Mouse (Mus musculus) urinary bladder, postnatal 10 days (tissue): ENCODE data around the gene Cacng8.

ENCODE experiments used
- DNase-seq: peaks from one replicate; pipeline ENCODE4 v3.0.0; 2022; ENCODE audit warnings: low spot score

Gene Cacng8

GRCm38 (mm10) chr7:3390413-3391080 lies at the start of gene Cacng8:
TSS of gene Cacng8 (plus strand) at chr7:3390683.
- no peak for DNase-seq

DNA sequence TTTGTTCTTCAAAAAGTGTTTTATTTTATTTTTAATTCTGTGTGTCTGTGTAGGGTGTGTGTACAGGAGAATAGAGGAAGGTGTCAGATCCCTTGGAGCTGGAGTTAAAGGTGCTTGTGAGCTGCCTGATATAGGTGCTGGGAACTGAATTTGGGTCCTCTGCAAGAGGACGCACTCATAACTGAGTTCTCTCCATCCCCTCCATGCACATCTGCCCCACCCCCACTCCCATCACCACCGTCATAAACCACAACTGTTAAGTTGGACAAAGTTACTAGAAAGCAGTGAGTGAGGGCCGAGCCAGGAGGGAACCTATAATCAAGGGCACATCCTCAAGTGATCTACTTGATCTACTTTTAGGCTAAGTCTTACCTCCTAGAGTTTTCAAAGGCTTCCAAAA lies 46.6 kb upstream of the Cacng8 start:
- no peak for DNase-seq

DNA sequence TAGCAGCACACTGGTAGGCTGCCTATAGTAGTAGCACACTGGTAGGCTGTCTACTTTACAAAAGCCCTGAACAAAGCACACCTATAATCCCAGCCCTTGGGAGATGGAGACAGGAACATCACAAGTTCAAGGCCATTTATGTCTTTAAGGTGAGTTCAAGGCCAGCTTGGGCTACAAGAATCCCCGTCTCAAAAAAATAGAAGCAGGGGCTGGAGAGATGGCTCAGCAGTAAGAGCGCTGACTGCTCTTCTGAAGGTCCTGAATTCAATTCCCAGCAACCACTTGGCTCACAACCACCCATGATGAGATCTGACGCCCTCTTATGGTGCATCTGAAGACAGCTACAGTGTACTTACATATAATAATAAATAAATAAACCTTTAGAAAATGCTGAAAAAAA lies 45.2 kb upstream of the Cacng8 start:
- DNase-seq: no peak

DNA sequence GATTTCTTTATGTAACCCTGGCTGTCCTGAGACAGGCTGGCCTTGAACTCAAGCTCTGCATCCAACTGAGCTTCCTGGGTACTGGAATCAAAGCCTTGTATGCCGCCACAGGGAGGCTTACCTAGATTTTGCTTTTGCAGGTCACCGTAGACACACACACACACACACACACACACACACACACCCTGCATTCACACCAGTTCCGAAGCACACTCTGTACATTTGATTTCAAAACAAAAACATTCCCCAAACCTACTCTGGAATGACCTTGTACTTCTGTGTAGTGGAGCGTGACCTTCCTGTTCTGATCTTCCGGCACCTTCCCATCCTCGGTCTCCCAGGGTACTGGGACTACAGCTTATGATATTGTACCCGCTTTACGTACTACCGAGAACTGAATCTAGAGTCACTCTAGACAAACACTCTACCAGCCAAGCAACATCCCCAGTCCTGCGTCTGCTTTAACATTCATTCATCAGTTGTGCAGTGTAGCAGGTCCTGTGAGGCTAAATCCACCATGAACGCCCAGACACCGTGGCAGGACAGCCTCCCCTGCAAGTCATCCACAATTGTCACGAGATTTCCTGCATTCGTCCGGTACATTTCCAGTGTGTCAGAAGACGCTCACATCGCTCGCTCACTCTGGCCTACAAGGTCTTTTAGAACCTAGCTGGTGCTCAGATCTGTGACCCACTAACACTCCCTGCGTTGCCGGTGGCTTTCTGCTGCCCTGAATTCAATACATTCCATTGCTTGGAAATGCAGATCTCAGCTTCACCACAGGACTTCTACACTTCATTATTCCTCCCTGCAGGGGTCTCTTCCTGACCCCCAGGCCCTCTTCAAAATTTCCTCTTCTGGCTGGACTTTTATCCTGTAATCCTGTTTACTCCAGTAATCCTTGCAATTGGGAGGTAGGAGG lies 42.9 kb upstream of the Cacng8 start:
- DNase-seq: no peak

DNA sequence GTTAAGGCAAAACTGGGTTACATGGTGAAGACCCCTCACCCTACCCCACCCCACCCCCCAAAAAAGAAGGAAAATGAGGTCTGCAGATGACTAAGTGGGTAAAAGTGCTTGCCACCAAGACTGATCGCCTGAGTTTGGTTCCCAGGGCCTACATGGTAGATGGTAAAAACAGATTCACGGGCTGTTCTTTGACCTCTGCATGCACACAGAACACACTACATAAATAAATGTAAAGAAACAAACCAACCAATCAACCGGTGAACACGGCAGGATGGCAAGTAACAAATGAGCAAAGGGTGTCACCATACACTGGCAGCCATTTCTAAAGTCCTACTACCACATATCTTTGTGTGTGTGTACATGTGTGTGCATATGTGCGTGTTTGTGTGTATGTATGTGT lies 42.2 kb upstream of the Cacng8 start:
- no peak for DNase-seq

DNA sequence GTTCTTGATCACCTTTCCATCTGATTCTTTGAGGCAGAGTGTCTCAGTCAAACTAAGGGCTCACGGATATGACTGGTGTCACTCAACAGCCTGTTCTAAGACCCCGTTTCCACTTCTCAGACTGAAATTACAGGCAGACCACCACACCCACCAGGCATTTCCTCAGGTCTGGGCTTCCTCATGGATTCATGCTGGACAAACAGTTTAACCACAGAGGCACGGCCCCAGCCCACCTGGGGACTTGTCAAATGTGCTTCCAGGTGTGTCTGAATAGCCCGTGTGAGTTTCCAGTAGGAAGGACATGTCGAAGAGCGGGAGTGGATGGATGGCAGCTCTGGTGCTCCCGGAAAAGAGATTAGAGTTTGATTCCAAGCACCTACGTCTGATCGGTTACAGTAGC lies 40.7 kb upstream of the Cacng8 start:
- no peak for DNase-seq

DNA sequence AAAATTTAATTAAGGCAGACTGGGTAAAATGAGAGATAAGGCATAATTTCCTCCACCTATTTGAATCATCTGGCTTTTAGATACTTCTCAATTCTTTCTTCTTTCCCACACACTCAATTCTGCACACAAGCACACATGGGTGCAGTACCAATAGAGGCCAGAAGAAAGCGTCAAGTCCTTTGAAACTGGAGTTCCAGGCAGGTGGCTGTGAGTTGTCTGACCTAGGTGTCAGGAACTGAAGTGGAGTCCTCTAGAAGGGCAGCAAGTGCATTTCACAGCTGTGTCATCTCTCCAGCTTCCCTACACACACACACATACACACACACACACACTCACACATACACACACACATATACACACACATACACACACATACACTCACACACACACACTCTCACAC lies 38.9 kb upstream of the Cacng8 start:
- no peak for DNase-seq

DNA sequence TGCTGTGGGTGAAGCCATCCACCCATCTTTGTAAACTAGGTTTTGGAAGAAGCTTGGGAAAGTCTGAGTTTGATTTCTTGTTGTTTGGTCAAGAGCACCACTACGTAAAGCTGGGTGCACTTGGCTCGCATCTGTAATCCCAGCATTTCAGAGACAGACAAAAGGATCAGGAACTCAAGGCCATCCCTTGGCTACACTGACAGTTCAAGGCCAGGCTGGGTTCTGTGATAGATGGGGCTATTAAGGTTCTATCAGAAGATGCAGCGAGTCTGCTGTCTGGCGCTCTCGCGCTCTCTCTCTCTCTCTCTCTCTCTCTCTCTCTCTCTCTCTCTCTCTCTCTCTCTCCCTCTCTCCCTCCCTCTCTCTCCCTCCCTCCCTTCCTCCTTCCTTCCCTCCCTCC lies 35.6 kb upstream of the Cacng8 start:
- no peak for DNase-seq

GRCm38 (mm10) chr7:3360678-3361077 lies 29.8 kb upstream of the Cacng8 start:
- DNase-seq: no peak

- no peak for DNase-seq
These were observed 24.8 kb upstream of the Cacng8 start for GRCm38 (mm10) chr7:3365547-3366279.

DNA sequence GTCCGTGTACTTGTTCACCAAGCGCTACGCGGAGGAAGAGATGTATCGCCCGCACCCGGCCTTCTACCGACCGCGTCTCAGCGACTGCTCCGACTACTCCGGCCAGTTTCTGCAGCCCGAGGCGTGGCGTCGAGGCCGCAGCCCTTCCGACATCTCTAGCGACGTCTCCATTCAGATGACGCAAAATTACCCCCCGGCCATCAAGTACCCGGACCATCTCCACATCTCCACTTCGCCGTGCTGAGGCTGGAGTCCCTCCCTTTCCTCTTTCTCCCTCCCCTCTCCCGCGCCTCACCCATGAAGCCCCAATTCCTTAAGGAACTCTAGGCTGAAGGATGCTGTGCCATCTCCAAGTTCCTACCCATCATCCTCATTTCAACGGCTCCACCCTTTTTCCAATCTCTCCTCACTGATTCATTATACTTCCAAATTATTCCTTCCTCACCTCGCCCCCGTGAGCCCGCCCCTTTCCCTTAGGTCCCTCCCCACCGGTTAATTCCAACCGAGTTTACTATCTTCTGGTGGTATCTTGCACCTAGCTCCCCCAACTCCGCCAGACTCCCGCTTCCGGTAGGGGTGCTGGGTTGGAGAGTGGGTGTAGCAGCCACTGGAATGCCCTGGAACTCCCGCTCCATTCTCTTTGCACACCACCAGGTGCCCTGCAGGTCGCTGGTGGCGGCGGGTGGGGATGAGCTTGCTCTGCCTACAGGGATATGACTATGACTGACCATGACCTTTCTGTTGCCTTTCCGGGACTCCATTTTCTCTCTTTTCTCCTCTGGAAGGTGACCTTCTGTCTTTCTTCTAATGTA lies 23.6 kb upstream of the Cacng8 start:
- DNase-seq: no peak

- no peak for DNase-seq
These were observed 22.9 kb upstream of the Cacng8 start for GRCm38 (mm10) chr7:3367569-3367968.

DNA sequence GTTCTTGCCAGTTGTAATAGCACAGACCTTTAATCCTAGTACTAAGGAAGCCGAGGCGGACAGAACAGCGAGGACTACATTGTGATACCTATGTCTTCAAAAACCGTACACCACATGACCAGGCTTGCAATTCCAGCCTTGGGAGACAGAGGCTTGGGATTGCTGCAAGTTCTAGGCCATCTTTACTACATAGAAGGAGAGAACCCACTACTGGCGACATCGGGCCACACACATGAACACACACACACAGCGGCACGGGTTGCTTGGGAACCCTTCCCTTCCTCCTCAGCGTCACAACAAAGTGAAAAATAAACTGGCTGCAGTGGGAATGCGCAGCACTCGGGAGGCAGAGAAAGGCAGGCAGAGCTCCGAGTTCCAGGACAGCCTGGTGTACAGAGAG lies 22.2 kb upstream of the Cacng8 start:
- no peak for DNase-seq

DNA sequence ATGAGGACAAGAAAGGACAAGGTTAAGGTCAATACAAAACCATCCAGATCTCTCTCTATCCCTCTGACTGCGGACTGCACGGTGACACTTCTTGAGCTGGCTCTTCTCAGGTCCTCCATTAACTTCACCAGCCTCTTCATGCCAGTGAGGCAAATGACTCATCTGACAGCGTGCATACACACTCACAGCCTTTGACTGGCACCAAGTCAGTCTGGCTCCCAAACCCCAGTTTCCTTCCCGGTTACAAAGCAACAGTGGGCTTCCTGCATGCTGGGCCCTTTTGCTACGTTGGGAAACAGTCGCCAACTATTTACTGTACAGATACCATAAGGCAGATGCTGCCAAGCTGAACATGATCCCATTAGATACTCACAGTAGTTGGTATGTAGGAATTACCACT lies 21.3 kb upstream of the Cacng8 start:
- no peak for DNase-seq

DNA sequence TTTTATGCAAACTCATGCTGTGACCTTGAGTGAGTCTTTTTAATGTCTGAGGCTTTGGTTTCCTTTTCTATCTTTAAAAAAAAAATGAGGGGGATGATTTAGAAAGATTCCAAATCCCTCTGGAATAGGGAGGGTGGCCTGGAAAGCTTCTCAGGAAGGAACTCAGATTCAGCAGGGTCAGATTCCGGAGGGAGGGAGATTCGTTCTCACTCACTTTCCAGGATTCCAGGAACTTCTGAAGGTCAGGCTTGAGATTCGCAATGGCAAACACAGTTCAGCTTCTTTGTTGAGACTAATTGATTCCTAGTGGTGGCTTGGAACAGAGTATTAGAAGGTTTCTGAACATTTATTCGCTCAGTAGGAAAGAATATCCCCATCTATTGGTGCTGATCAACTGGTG lies 20.1 kb upstream of the Cacng8 start:
- DNase-seq: no peak

DNA sequence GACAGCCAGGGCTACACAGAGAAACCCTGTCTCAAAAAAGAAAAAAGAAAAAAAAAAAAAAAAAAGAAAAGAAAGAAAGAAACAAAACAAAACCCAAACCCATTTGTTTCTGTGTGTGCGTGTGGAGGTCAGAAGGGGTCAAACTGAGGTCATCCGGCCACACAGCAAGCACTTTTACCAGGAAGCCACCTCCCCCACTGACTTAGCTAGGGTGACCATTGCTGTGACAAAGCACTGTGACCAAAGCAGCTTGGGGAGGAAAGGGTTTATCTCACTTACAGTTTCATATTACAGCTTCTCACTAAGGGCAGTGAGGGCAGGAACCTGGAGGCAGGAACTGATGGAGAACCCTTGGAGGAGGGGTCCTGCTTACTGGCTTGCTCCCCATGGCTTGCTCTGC lies 18.1 kb upstream of the Cacng8 start:
- DNase-seq: no peak

GRCm38 (mm10) chr7:3373754-3374153 lies 16.7 kb upstream of the Cacng8 start:
- DNase-seq: no peak

DNA sequence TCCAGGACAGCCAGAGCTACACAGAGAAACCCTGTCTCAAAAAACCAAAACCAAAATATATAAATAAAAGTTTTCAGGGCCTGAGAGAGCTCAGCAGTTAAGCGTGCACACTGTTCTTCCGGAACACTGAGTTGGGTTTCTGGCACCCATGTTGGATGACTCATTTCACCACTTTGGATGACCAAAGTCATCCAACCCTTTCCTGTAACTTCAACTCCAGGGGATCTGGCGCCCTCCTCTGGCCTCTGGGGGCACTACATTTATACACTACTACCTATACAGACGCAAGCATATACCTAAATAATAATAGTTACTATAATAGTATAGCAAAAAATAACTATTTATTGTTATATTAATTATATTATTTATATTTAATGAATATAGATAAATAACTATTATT lies 13.7 kb upstream of the Cacng8 start:
- DNase-seq: no peak

GRCm38 (mm10) chr7:3382123-3382522 lies 8.4 kb upstream of the Cacng8 start:
- no peak for DNase-seq

GRCm38 (mm10) chr7:3384807-3385319 lies 5.6 kb upstream of the Cacng8 start:
- DNase-seq: no peak

DNA sequence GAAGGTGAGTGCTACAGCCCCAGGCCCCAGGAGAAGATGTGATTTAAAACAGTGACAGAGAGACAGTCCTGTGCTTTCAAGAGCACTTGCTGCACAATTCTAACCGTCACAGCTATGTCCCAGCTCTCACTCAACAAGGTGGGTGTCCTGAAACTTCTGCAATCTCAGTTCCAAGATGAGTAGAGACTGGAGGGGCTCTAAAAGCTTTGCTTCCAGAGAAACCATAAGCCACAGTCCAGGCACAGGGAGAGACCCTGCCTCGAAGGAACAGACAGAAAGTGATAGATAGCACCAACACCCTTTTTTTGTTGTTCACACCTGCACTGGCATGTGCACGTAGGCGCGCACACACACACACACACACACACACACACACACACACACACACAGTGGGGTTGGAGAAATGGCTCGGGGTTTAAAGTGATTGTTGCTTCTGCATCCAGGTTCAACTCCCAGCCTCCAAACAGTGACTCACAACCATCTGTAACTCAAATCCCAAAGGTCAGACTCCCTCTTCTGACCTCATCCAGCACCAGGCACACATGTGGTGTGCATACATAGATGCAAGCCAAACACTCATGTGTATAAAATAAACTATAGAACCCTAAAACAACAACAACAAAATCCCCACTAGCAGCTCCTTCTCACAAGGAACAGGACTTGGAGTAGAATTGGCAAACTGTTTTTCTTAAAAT lies 4.3 kb upstream of the Cacng8 start:
- no peak for DNase-seq
